Mouse (Mus musculus): Measurements from ENCODE around the gene Tmsb4x.

GRCm38 (mm10) chrX:167210319-167210728 is 1.2 kb upstream of the Tmsb4x start:
- TF ChIP-seq CTCF (IDR thresholded peaks at IDR 0.05; ENCODE audit: low read depth, low read length) (no peak), POLR2A (IDR thresholded peaks at IDR 0.05; ENCODE audit: borderline replicate concordance, low read depth, low read length) (no peak)

Data from bone marrow macrophage, adult 2 months (primary cell).